Comparison of ENCODE assay signal across 8 mouse cellular contexts in the genomic region with DNA sequence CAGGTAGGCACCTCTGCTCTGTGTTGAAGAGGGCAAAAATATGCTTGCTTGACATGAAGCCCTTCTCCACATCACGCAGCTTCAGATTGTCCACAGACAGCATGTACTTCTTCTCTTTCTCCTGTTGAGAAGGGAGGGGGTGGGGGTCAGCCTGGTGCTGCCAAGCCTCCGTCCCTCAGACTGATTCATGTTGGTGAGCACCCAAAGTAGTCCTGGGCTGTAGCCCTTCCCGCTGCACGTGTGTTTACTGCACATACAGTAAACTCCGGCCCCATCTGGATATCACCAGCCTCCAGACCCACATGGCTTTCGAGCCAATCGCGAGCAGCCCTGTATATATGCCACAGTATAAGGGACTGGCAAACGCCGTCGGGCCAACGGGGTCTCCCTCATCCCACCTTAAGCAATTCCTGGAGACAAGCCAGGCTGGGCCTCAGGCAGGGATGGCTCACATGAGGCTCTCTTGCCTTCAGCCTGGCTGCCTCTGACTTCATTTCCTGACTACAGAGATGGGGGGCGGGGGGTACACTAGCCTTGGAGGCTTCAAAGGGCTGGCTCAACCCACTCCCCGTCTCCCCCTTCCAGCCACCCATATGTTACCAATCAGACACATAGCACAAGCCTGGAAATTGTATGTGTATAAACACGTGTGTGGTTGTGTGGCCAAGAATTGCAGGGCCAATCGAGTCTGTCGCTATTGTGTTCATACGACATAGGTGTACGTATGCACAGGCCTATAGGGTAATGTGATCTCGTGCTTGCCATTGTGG. TPM values are rescaled to one million over a fixed set of nuclear protein-coding genes. Genes with fewer than 3 reads are reported as not detected.
DNase-seq lines count a peak whose midpoint lies in the region; ATAC-seq and TF ChIP-seq lines count a peak whose summit lies in the region.

No protein-coding gene starts in this region.

- H3K36me3 ChIP-seq in lung, embryonic 15.5 days, result no peaks in the 10 kb centered on the region
- no peaks in the 10 kb centered on the region for H3K36me3 ChIP-seq in heart, postnatal 0 days (replicated peaks; ENCODE audit: control insufficient read depth, insufficient read depth, low read length)

- 25% methylated on average over 20 of the region's 20 CpGs for WGBS in lung, embryonic 15.5 days
- 66% methylated on average over 20 of the region's 20 CpGs for WGBS in heart, postnatal 0 days

- DNase-seq in cerebellum, adult 9-11 months, result peak; percentile 53
- DNase-seq in cerebellum, postnatal 36 days, result no peak
- no peak for DNase-seq in lung, postnatal 14 days
- DNase-seq in heart, postnatal 0 days (ENCODE audit: low spot score), result no peak
- peak; percentile 56 for DNase-seq in neural tube, embryonic 10.5 days (ENCODE audit: extremely low spot score, low spot score)
- no peak for DNase-seq in layer of hippocampus, adult 9-11 months
- no peak for DNase-seq in adrenal gland, adult 18-20 months (ENCODE audit: low spot score in 2 of 2)

- peak overlapping the region; percentile 2; the same call in 1 of the 2 replicates for H3K9ac ChIP-seq in lung, embryonic 15.5 days
- H3K9ac ChIP-seq in heart, postnatal 0 days (replicated peaks; ENCODE audit: low read depth, low read length), result no peak overlapping the region

- peak overlapping the region; percentile 57 for H3K4me2 ChIP-seq in lung, embryonic 15.5 days
- no peak overlapping the region for H3K4me2 ChIP-seq in heart, postnatal 0 days (ENCODE audit: low read depth, low read length)

- ATAC-seq in lung, embryonic 15.5 days (ENCODE audit: borderline replicate concordance, extremely low read depth, low FRiP score, low TSS enrichment), result peak; percentile 19
- ATAC-seq in heart, postnatal 0 days (ENCODE audit: insufficient read depth, low read depth), result peak; percentile 15; the same call in 1 of the 2 replicates

- peaks cover 66% of the 10 kb centered on the region for H3K4me1 ChIP-seq in lung, embryonic 15.5 days
- peaks cover 20% of the 10 kb centered on the region for H3K4me1 ChIP-seq in heart, postnatal 0 days (ENCODE audit: control insufficient read depth, insufficient read depth)

- H3K9me3 ChIP-seq in lung, embryonic 15.5 days, result no peaks in the 10 kb centered on the region
- H3K9me3 ChIP-seq in heart, postnatal 0 days (replicated peaks; ENCODE audit: control insufficient read depth, low read length), result no peaks in the 10 kb centered on the region

- no peak for TF ChIP-seq EP300 in heart, postnatal 0 days (IDR thresholded peaks at IDR 0.05; ENCODE audit: low read depth)

- no peaks in the 10 kb centered on the region for H3K27me3 ChIP-seq in lung, embryonic 15.5 days
- H3K27me3 ChIP-seq in heart, postnatal 0 days (ENCODE audit: control insufficient read depth, insufficient read depth, low read length), result peaks cover 34% of the 10 kb centered on the region

- no peak overlapping the region for H3K4me3 ChIP-seq in lung, embryonic 15.5 days
- no peak overlapping the region for H3K4me3 ChIP-seq in heart, postnatal 0 days (ENCODE audit: low read depth, low read length)

- no peak for TF ChIP-seq CTCF in heart, postnatal 0 days (IDR thresholded peaks at IDR 0.05; ENCODE audit: low read depth)

- peak overlapping the region; percentile 95 for H3K27ac ChIP-seq in lung, embryonic 15.5 days
- H3K27ac ChIP-seq in heart, postnatal 0 days (ENCODE audit: low read depth), result peak overlapping the region; percentile 75

RNA-seq across cellular contexts. Expression of a gene that starts 29.2 kb away (rescaled TPM):
- 405 and 449 TPM in 2 replicates for polyA plus RNA-seq in lung, embryonic 15.5 days (2015; fragmentation: Nextera tagmentation; extraction: Ambion mirVana)
- 248 and 262 TPM in 2 replicates for total RNA-seq in heart, postnatal 0 days (2014; rRNA removed; ENCODE audit: low replicate concordance)
- polyA plus RNA-seq in heart, postnatal 0 days (2015; fragmentation: Nextera tagmentation; extraction: Ambion mirVana), result 330 and 353 TPM in 2 replicates
- 100 to 1,000 TPM; 291 to 303 TPM for total RNA-seq in adrenal gland, adult 18-20 months (2021)

RNA-seq across cellular contexts. Expression of a gene that starts 29.9 kb away (rescaled TPM):
- polyA plus RNA-seq in lung, embryonic 15.5 days (2015; fragmentation: Nextera tagmentation; extraction: Ambion mirVana), result 22.8 and 24.3 TPM in 2 replicates
- total RNA-seq in heart, postnatal 0 days (2014; rRNA removed; ENCODE audit: low replicate concordance), result 46.7 and 56.4 TPM in 2 replicates
- 20.8 and 23.4 TPM in 2 replicates for polyA plus RNA-seq in heart, postnatal 0 days (2015; fragmentation: Nextera tagmentation; extraction: Ambion mirVana)
- total RNA-seq in adrenal gland, adult 18-20 months (2021), result 10 to 100 TPM; 70.5 to 75.4 TPM

RNA-seq across cellular contexts. Expression of a gene that starts 35.1 kb away (rescaled TPM):
- polyA plus RNA-seq in lung, embryonic 15.5 days (2015; fragmentation: Nextera tagmentation; extraction: Ambion mirVana), result 47.0 and 47.7 TPM in 2 replicates
- 61.9 and 79.9 TPM in 2 replicates for total RNA-seq in heart, postnatal 0 days (2014; rRNA removed; ENCODE audit: low replicate concordance)
- polyA plus RNA-seq in heart, postnatal 0 days (2015; fragmentation: Nextera tagmentation; extraction: Ambion mirVana), result 17.6 and 18.5 TPM in 2 replicates
- total RNA-seq in adrenal gland, adult 18-20 months (2021), result 10 to 100 TPM; 62.6 to 69.6 TPM

RNA-seq across cellular contexts. Expression of a gene that starts 36.1 kb away (rescaled TPM):
- polyA plus RNA-seq in lung, embryonic 15.5 days (2015; fragmentation: Nextera tagmentation; extraction: Ambion mirVana), result 7.0 and 7.6 TPM in 2 replicates
- total RNA-seq in heart, postnatal 0 days (2014; rRNA removed; ENCODE audit: low replicate concordance), result 3.4 and 10.3 TPM in 2 replicates
- 1.5 and 1.6 TPM in 2 replicates for polyA plus RNA-seq in heart, postnatal 0 days (2015; fragmentation: Nextera tagmentation; extraction: Ambion mirVana)
- total RNA-seq in adrenal gland, adult 18-20 months (2021), result 10 to 100 TPM; 18.6 to 25.6 TPM

RNA-seq across cellular contexts. Expression of a gene that starts 57.1 kb away (rescaled TPM):
- polyA plus RNA-seq in lung, embryonic 15.5 days (2015; fragmentation: Nextera tagmentation; extraction: Ambion mirVana), result 66.6 and 69.9 TPM in 2 replicates
- 47.2 and 55.1 TPM in 2 replicates for total RNA-seq in heart, postnatal 0 days (2014; rRNA removed; ENCODE audit: low replicate concordance)
- polyA plus RNA-seq in heart, postnatal 0 days (2015; fragmentation: Nextera tagmentation; extraction: Ambion mirVana), result 30.0 and 32.1 TPM in 2 replicates
- total RNA-seq in adrenal gland, adult 18-20 months (2021), result 100 to 1,000 TPM; 125 to 144 TPM

Comparison
In these comparisons a context has a peak if more than half of its experiments do, and no peak if none do; other contexts are left out.
1. DNase-seq: peak in cerebellum, adult 9-11 months (single experiment) and neural tube, embryonic 10.5 days (single experiment); none in cerebellum, postnatal 36 days (0 of 2), lung, postnatal 14 days (single experiment), heart, postnatal 0 days (single experiment), layer of hippocampus, adult 9-11 months (single experiment) and adrenal gland, adult 18-20 months (0 of 2).